Mouse (Mus musculus) CH12.LX (cell line): ENCODE results near the gene Sema6c. TPM values are rescaled to one million over a fixed set of nuclear protein-coding genes. Genes with fewer than 3 reads are reported as not detected.

ENCODE experiments used
- DNase-seq: peaks from one replicate; pipeline ENCODE4 v3.0.0-alpha.2; 2013; ENCODE audit errors: extremely low read depth
- H3K27ac ChIP-seq: 2 replicates; pipeline ENCODE4 v1.5.1; 2012; ENCODE audit warnings: low read depth, mild to moderate bottlenecking, control low read depth, moderate library complexity; ENCODE audit not compliant: insufficient read depth
- H3K27me3 ChIP-seq: replicated peaks from 2 replicates; pipeline ENCODE3; 2012; ENCODE audit warnings: inconsistent platforms
- H3K36me3 ChIP-seq, 2 experiments: replicated peaks in 1 of 2; 2 replicates each; pipeline versions ENCODE3 to v1.6.1; 2012; ENCODE audit warnings: inconsistent platforms in 1 of 2, low read length in 1 of 2, mild to moderate bottlenecking in 1 of 2, mixed read lengths in 1 of 2, moderate library complexity in 1 of 2; ENCODE audit not compliant: control insufficient read depth in 1 of 2, insufficient read depth in 1 of 2
- H3K4me1 ChIP-seq, 2 experiments: 2 replicates each; pipeline ENCODE4 v1.6.1; 2012; ENCODE audit warnings: inconsistent platforms in 1 of 2, moderate library complexity in 1 of 2; ENCODE audit not compliant: insufficient read depth in 2 of 2, control insufficient read depth in 1 of 2
- H3K4me2 ChIP-seq: 2 replicates; pipeline ENCODE4 v1.6.1; 2012; ENCODE audit warnings: low read depth, mild to moderate bottlenecking, control low read depth; ENCODE audit not compliant: poor library complexity, insufficient read depth, severe bottlenecking
- H3K4me3 ChIP-seq, 3 experiments: fragments of 150-350 bp in 1 of 3; sonication (generic) in 1 of 3; replicated peaks in 1 of 3; 2 replicates each; pipeline versions ENCODE3 to v1.5.1; 2011 to 2012; ENCODE audit warnings: low read depth in 2 of 3, low read length in 2 of 3, mild to moderate bottlenecking in 2 of 3, moderate library complexity in 2 of 3, control low read depth in 1 of 3, improper control_type of control experiment in 1 of 3, inconsistent platforms in 1 of 3, mixed read lengths in 1 of 3; ENCODE audit not compliant: poor library complexity in 1 of 3
- H3K79me2 ChIP-seq: replicated peaks from 2 replicates; pipeline ENCODE4 v1.6.1; 2012; ENCODE audit warnings: mild to moderate bottlenecking, moderate library complexity; ENCODE audit not compliant: control insufficient read depth, poor library complexity, insufficient read depth, severe bottlenecking; ENCODE audit errors: extremely low read depth
- H3K9ac ChIP-seq: 2 replicates; pipeline ENCODE4 v1.6.1; 2012; ENCODE audit warnings: low read depth, mild to moderate bottlenecking, control low read depth, moderate library complexity; ENCODE audit not compliant: insufficient read depth
- H3K9me3 ChIP-seq: replicated peaks from 2 replicates; pipeline ENCODE3; 2012; ENCODE audit warnings: low read length, inconsistent platforms, mixed read lengths
- BHLHE40 ChIP-seq: IDR thresholded peaks from 2 replicates; pipeline ENCODE4 v1.6.1; 2011; ENCODE audit warnings: mild to moderate bottlenecking, low read depth, low read length, improper control_type of control experiment
- EP300 ChIP-seq: IDR thresholded peaks from 2 replicates; pipeline ENCODE4 v1.6.1; 2011; ENCODE audit warnings: low read length, improper control_type of control experiment
- HCFC1 ChIP-seq: IDR thresholded peaks from 2 replicates; pipeline ENCODE4 v1.6.1; 2012; ENCODE audit warnings: low read depth, mild to moderate bottlenecking, inconsistent platforms, low read length, improper control_type of control experiment
- IRF4 ChIP-seq: IDR thresholded peaks from 2 replicates; pipeline ENCODE4 v1.6.1; 2014; ENCODE audit warnings: low read depth, mild to moderate bottlenecking, inconsistent platforms, low read length, improper control_type of control experiment
- KAT2A ChIP-seq: IDR thresholded peaks from 2 replicates; pipeline ENCODE4 v1.6.1; 2012; ENCODE audit warnings: low read length, improper control_type of control experiment, inconsistent platforms; ENCODE audit not compliant: insufficient replicate concordance
- MAFK ChIP-seq: IDR thresholded peaks from 2 replicates; pipeline ENCODE4 v1.6.1; 2011; ENCODE audit warnings: low read length, improper control_type of control experiment; ENCODE audit not compliant: insufficient replicate concordance
- MAZ ChIP-seq: IDR thresholded peaks from 2 replicates; pipeline ENCODE4 v1.6.1; 2012; ENCODE audit warnings: low read depth, mild to moderate bottlenecking, inconsistent platforms, low read length, improper control_type of control experiment, moderate library complexity
- MEF2A ChIP-seq: IDR thresholded peaks from 2 replicates; pipeline ENCODE4 v1.6.1; 2014; ENCODE audit warnings: low read depth, mild to moderate bottlenecking, inconsistent platforms, low read length, improper control_type of control experiment, borderline replicate concordance
- MXI1 ChIP-seq: IDR thresholded peaks from 2 replicates; pipeline ENCODE4 v1.6.1; 2011; ENCODE audit warnings: mild to moderate bottlenecking, low read depth, low read length, improper control_type of control experiment
- NELFE ChIP-seq: IDR thresholded peaks from 2 replicates; pipeline ENCODE4 v1.6.1; 2011; ENCODE audit warnings: low read depth, low read length, improper control_type of control experiment
- NRF1 ChIP-seq: IDR thresholded peaks from 2 replicates; pipeline ENCODE4 v1.6.1; 2014; ENCODE audit warnings: low read depth, mild to moderate bottlenecking, inconsistent platforms, low read length, improper control_type of control experiment, moderate library complexity
- POLR2AphosphoS2 ChIP-seq: IDR thresholded peaks from 2 replicates; pipeline ENCODE4 v1.6.1; 2011; ENCODE audit warnings: low read depth, low read length, improper control_type of control experiment
- SMC3 ChIP-seq: IDR thresholded peaks from 2 replicates; pipeline ENCODE4 v1.6.1; 2011; ENCODE audit warnings: low read depth, low read length, improper control_type of control experiment
- USF1 ChIP-seq: IDR thresholded peaks from 2 replicates; pipeline ENCODE4 v1.6.1; 2014; ENCODE audit warnings: low read depth, mild to moderate bottlenecking, inconsistent platforms, low read length, improper control_type of control experiment
- ZC3H11A ChIP-seq: IDR thresholded peaks from 2 replicates; pipeline ENCODE4 v1.6.1; 2012; ENCODE audit warnings: low read depth, mild to moderate bottlenecking, inconsistent platforms, low read length, improper control_type of control experiment
- ZMIZ1 ChIP-seq: IDR thresholded peaks from 2 replicates; pipeline ENCODE4 v1.6.1; 2012; ENCODE audit warnings: low read depth, mild to moderate bottlenecking, inconsistent platforms, low read length, improper control_type of control experiment
- dilution Hi-C: fragments of 300-500 bp; cut with MboI; formaldehyde crosslinking; loops from 2 replicates; pipeline ENCODE4 v1.14.3; 2020; ENCODE audit warnings: low sequenced_read_pairs; ENCODE audit not compliant: extremely low pct_unique_long_range_greater_than_20kb, extremely low pct_ligation_motif_present
- in situ Hi-C: fragments of 300-500 bp; cut with MboI; formaldehyde crosslinking; loops from 3 replicates; pipeline ENCODE4 v1.14.3; 2019; ENCODE audit warnings: low sequenced_read_pairs, low pct_ligation_motif_present, low pct_unique_long_range_greater_than_20kb, mixed read lengths
- polyA plus RNA-seq: library from polyadenylated mRNA; unstranded; fragments of >175 nt; gene quantifications from 2 replicates; pipeline ENCODE4 v1.2.1, GENCODE M21; 2012; ENCODE audit warnings: low read depth; ENCODE audit not compliant: insufficient read length
- total RNA-seq, 2 experiments: library from RNA; depleted of rRNA; stranded (reverse); fragments of 300-350 nt in 1 of 2; fragments of >200 nt in 1 of 2; gene quantifications; 2 replicates each; pipeline ENCODE4 v1.2.3; 2012 to 2014

The Sema6c gene
- total and polyA plus RNA-seq, 3 experiments = 0.30 to 0.53 TPM; not detected in 1

- TF ChIP-seq ZC3H11A (no peak), HCFC1 (peak; percentile 64; the same call in 1 of the 2 replicates), KAT2A (0 out of 2 replicates have a peak, but pooled peaks have one; percentile 52), MAZ (peak; percentile 72; the same call in 1 of the 2 replicates), EP300 (peak; percentile 50; the same call in 1 of the 2 replicates), MEF2A (0 out of 2 replicates have a peak, but pooled peaks have one; percentile 49), BHLHE40 (peak; percentile 58; the same call in 1 of the 2 replicates), MAFK (no peak), NRF1 (0 out of 2 replicates have a peak, but pooled peaks have one; percentile 22), USF1 (no peak), ZMIZ1 (peak; percentile 81; the same call in 1 of the 2 replicates), IRF4 (peak; percentile 63), NELFE (peak; percentile 62), MXI1 (no peak; the same call in 1 of the 2 replicates), POLR2AphosphoS2 (peak; percentile 34; the same call in 1 of the 2 replicates), SMC3 (no peak)
Measured at GRCm38 (mm10) chr3:95135433-95136052, 24.7 kb upstream of the Sema6c start (continued).

- H3K27ac ChIP-seq = peak overlapping the region; percentile 65
- H3K4me3 ChIP-seq = peak overlapping the region in 1 of 3 experiments; percentile 54
- in situ Hi-C loops (no loop called here), dilution Hi-C loops (no loop called here)
- H3K9me3 ChIP-seq = peaks cover 3% of the 10 kb centered on the region
- H3K4me2 ChIP-seq = peak overlapping the region; percentile 97
- H3K27me3 ChIP-seq = no peaks in the 10 kb centered on the region
- H3K36me3 ChIP-seq = peaks cover 19 to 33% of the 10 kb centered on the region in 2 experiments
- peak overlapping the region; percentile 81 for H3K9ac ChIP-seq
- H3K4me1 ChIP-seq = peaks cover 19 to 45% of the 10 kb centered on the region in 2 experiments
- no peak for DNase-seq
- H3K79me2 ChIP-seq = peaks cover 16% of the 10 kb centered on the region
- no peak for TF ChIP-seq ZC3H11A
- TF ChIP-seq BHLHE40 = peak; percentile 29; the same call in 1 of the 2 replicates
Measured at GRCm38 (mm10) chr3:95136336-95136735, 23.9 kb upstream of the Sema6c start.
